In the genomic region with DNA sequence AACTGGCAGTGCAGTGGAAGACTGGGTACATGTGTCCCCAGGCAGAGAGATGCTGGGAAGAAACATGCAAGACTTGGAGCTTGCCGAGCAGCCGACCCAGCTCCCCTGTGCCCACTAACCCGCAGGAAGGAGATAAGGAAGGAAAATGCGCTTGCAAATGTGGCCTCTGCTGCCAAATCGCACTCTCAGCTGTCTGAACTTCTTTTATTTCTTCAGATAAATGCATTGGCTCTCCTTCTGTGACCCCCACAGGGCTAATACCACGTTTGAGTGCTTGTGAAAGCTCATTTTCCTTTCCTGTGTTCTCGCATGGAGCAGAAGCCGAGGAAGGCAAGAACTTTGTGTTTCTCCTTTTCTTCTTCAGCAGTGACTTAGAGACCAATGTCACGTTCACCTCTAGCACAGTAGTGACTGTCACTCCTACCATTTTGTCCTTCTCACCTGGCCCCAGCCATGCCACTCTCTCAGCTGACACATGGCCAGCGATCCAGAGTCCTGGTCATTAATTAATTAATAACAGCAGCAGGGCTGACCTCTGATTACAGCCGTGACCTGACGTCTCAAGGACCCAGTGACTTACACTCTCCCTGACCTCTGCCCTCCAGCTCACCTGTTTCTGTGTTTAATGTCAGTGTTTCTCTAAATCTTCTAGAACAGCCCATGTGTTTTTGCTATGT, we compare ENCODE assay signal across 28 mouse cellular contexts. TPM values are rescaled to one million over a fixed set of nuclear protein-coding genes. Genes with fewer than 3 reads are reported as not detected.
A peak's percentile ranks its signal among the peaks of the same experiment; 100 is the strongest.
DNase-seq lines count a peak whose midpoint lies in the region; ATAC-seq lines count a peak whose summit lies in the region.
"Had no signal": no experiment of that assay in that cellular context is flagged by ENCODE, and none has a peak within 500 bp of the region (broad histone marks: within the 10 kb centered on the region; RNA-seq: fewer than 3 reads in every experiment).

No protein-coding gene starts in this region.

- H3K27me3 ChIP-seq in midbrain, embryonic 13.5 days: no peaks in the 10 kb centered on the region
- H3K27me3 ChIP-seq in midbrain, embryonic 15.5 days (replicated peaks): no peaks in the 10 kb centered on the region
- H3K27me3 ChIP-seq: forebrain, embryonic 15.5 days; hindbrain, embryonic 15.5 days; limb, embryonic 13.5 days; neural tube, embryonic 12.5 days; Patski had no signal

- no peaks in the 10 kb centered on the region for H3K36me3 ChIP-seq in midbrain, embryonic 13.5 days
- H3K36me3 ChIP-seq in midbrain, embryonic 15.5 days (replicated peaks): no peaks in the 10 kb centered on the region
- H3K36me3 ChIP-seq: forebrain, embryonic 15.5 days; hindbrain, embryonic 15.5 days; limb, embryonic 13.5 days; midbrain, embryonic 10.5 days; neural tube, embryonic 12.5 days had no signal

- peak; percentile 53 for DNase-seq in kidney, adult 11 months
- DNase-seq in kidney, postnatal 10 days: no peak
- DNase-seq in kidney, postnatal 25 days: peak; percentile 38 to 66
- no peak for DNase-seq in gastrocnemius, postnatal 25 days
- DNase-seq in layer of hippocampus, adult 9-10 months (ENCODE audit: low spot score): no peak
- DNase-seq: adrenal gland, postnatal 14 days; cerebellum, adult 11-12 months; cerebellum, postnatal 14 days; embryo, embryonic 11 days; gastrocnemius, postnatal 14 days; heart, postnatal 10 days; lung, embryonic 14.5 days; lung, postnatal 36 days; spleen, adult 18-20 months; thymus, adult 18-20 months had no signal

- H3K4me2 ChIP-seq in midbrain, embryonic 13.5 days (replicated peaks): no peak overlapping the region
- no peak overlapping the region for H3K4me2 ChIP-seq in midbrain, embryonic 15.5 days
- H3K4me2 ChIP-seq: forebrain, embryonic 15.5 days; hindbrain, embryonic 15.5 days; limb, embryonic 13.5 days; lung, embryonic 14.5 days; neural tube, embryonic 12.5 days had no signal

- H3K9me3 ChIP-seq in midbrain, embryonic 13.5 days: no peaks in the 10 kb centered on the region
- no peaks in the 10 kb centered on the region for H3K9me3 ChIP-seq in midbrain, embryonic 15.5 days
- H3K9me3 ChIP-seq: forebrain, embryonic 15.5 days; hindbrain, embryonic 15.5 days; limb, embryonic 13.5 days; midbrain, embryonic 10.5 days; neural tube, embryonic 12.5 days had no signal

- 0 out of 2 replicates have a peak overlapping the region, but pooled peaks have one; percentile 4 for H3K27ac ChIP-seq in midbrain, embryonic 13.5 days
- H3K27ac ChIP-seq in midbrain, embryonic 15.5 days: no peak overlapping the region
- H3K27ac ChIP-seq: forebrain, embryonic 15.5 days; hindbrain, embryonic 15.5 days; limb, embryonic 13.5 days; midbrain, embryonic 10.5 days; neural tube, embryonic 12.5 days had no signal

- 70% methylated on average over 12 of the region's 12 CpGs for WGBS in midbrain, embryonic 13.5 days
- 54% methylated on average over 12 of the region's 12 CpGs for WGBS in midbrain, embryonic 15.5 days

- no peak for ATAC-seq in midbrain, embryonic 13.5 days
- ATAC-seq in midbrain, embryonic 15.5 days (replicated peaks): no peak
- peak; percentile 33 for ATAC-seq in megakaryocyte progenitor cell, adult 5-6 weeks (replicated peaks; ENCODE audit: poor library complexity)
- ATAC-seq: forebrain, embryonic 15.5 days; Patski had no signal

- H3K4me3 ChIP-seq in midbrain, embryonic 13.5 days (replicated peaks): no peak overlapping the region
- H3K4me3 ChIP-seq in midbrain, embryonic 15.5 days: no peak overlapping the region
- H3K4me3 ChIP-seq: forebrain, embryonic 15.5 days; hindbrain, embryonic 15.5 days; limb, embryonic 13.5 days; midbrain, embryonic 10.5 days; neural tube, embryonic 12.5 days had no signal

- no peak overlapping the region for H3K9ac ChIP-seq in midbrain, embryonic 13.5 days (replicated peaks)
- H3K9ac ChIP-seq in midbrain, embryonic 15.5 days: no peak overlapping the region
- H3K9ac ChIP-seq: forebrain, embryonic 15.5 days; hindbrain, embryonic 15.5 days; limb, embryonic 13.5 days; lung, embryonic 14.5 days; neural tube, embryonic 12.5 days had no signal

- no peaks in the 10 kb centered on the region for H3K4me1 ChIP-seq in midbrain, embryonic 13.5 days (replicated peaks)
- H3K4me1 ChIP-seq in midbrain, embryonic 15.5 days: no peaks in the 10 kb centered on the region
- H3K4me1 ChIP-seq: forebrain, embryonic 15.5 days had no signal

RNA-seq across cellular contexts. Expression of gene 1700029F12Rik, which starts 48.4 kb away (rescaled TPM):
- polyA plus RNA-seq in midbrain, embryonic 13.5 days (2015; fragmentation: Nextera tagmentation; extraction: Ambion mirVana): not detected in 2 replicates
- not detected in 2 replicates for polyA plus RNA-seq in midbrain, embryonic 15.5 days (2015; fragmentation: Nextera tagmentation; extraction: Ambion mirVana)
- not detected in 2 replicates for total RNA-seq in megakaryocyte progenitor cell, adult 5-6 weeks (2015)
- not detected in 2 replicates for total RNA-seq in megakaryocyte progenitor cell, adult 5-6 weeks (2017)
- not detected for total RNA-seq in gastrocnemius, postnatal 25 days (2021)
- total RNA-seq: adrenal gland, postnatal 14 days; gastrocnemius, postnatal 14 days; heart, postnatal 10 days; layer of hippocampus, postnatal 10 days; left cerebral cortex, postnatal 10 days; monocyte, adult 5-6 weeks had no signal
- polyA plus RNA-seq: embryonic facial prominence, embryonic 14.5 days; forebrain, embryonic 15.5 days; hindbrain, embryonic 15.5 days; limb, embryonic 13.5 days; lung, embryonic 14.5 days; midbrain, embryonic 10.5 days; neural tube, embryonic 12.5 days; Patski had no signal

Comparison
In these comparisons a context has a peak if more than half of its experiments do, and no peak if none do; other contexts are left out.
1. DNase-seq: peak in kidney, adult 11 months (single experiment) and kidney, postnatal 25 days (2 of 2); none in kidney, postnatal 10 days (single experiment), gastrocnemius, postnatal 25 days (single experiment) and layer of hippocampus, adult 9-10 months (single experiment).